Mouse (Mus musculus) layer of hippocampus, adult 9-11 months (tissue): Measurements from ENCODE around the gene Numa1.
"Not testable (repeated sequence)": the region's sequence is repeated elsewhere in the genome, so short reads cannot be mapped to it uniquely, and the experiment has no call there.

Experiments
- DNase-seq: peaks from one replicate; pipeline ENCODE4 v3.0.0; 2022

The Numa1 gene

DNA sequence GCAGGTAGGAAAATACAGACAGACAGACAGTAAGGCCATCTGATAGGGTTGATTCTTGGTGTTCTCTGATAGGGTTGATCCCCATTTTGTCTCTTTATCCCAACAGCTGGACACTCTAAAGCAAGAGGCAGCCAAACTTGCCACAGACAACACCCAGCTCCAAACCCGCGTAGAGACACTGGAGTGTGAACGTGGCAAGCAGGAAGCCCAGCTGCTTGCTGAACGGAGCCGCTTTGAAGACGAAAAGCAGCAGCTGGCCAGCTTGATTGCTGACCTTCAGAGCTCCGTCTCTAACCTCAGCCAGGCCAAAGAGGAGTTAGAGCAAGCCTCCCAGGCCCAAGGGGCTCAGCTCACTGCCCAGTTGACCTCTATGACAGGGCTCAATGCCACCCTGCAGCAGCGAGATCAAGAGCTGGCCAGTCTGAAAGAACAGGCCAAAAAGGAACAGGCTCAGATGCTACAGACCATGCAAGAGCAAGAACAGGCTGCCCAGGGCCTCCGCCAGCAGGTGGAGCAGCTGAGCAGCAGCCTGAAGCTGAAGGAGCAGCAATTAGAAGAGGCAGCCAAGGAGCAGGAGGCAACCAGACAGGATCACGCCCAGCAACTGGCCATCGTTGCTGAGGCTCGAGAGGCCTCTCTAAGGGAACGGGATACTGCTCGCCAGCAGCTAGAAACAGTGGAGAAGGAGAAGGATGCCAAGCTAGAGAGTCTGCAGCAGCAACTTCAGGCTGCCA is 64.5 kb downstream of the Numa1 start:
- DNase-seq, result peak; percentile 82

DNA sequence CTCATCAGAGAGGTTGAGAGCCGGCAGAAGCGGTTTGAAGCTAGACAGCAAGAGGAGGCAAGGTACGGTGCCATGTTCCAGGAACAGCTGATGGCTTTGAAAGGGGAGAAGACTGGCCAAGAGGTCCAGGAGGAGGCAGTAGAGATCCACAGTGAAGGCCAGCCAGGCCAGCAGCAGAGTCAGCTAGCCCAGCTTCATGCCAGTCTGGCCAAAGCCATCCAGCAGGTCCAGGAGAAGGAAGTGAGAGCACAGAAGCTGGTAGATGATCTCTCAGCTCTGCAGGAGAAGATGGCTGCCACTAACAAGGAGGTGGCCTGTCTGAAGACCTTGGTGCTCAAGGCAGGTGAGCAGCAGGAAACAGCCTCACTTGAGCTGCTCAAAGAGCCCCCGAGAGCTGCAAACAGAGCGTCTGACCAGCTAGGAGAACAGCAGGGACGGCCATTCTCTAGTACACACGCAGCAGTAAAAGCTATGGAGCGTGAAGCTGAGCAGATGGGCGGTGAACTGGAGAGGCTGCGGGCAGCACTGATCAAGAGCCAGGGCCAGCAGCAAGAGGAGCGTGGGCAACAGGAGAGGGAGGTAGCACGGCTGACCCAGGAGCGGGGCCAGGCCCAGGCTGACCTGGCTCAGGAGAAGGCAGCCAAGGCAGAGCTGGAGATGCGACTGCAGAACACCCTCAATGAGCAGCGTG is 65.7 kb downstream of the Numa1 start:
- DNase-seq, result no peak

GRCm38 (mm10) chr7:102000296-102000695 is 66.4 kb downstream of the Numa1 start:
- no peak for DNase-seq

GRCm38 (mm10) chr7:102000921-102001630 is 67.2 kb downstream of the Numa1 start:
- peak; percentile 53 for DNase-seq

- DNase-seq, result no peak
These were observed 72.6 kb downstream of the Numa1 start for GRCm38 (mm10) chr7:102006520-102006919.

- DNase-seq, result no peak
These were observed 77.9 kb downstream of the Numa1 start for GRCm38 (mm10) chr7:102011855-102012254.

GRCm38 (mm10) chr7:102013416-102013815 is 79.5 kb downstream of the Numa1 start:
- DNase-seq, result no peak

GRCm38 (mm10) chr7:102014995-102015394 is 81.1 kb downstream of the Numa1 start:
- no peak for DNase-seq

DNA sequence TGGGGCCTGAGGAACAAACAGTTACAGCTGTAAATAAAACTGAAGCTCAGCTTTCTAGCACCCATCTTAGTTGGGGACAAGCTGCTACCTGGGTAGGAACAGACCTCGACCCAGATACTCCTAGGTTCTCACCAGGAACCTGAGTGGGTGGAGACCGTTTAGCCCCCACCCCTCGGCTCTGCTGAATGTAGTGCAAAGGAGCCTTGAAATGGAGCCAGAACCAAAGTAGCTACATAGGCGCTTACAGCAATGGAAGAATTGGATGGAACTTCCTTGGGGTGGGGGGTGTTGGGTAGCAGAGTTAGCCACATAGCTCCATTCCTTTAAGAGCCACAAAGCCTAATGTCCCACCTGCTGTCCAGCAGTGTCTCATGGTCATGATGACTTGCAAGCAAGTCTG is 83.0 kb downstream of the Numa1 start:
- no peak for DNase-seq

DNA sequence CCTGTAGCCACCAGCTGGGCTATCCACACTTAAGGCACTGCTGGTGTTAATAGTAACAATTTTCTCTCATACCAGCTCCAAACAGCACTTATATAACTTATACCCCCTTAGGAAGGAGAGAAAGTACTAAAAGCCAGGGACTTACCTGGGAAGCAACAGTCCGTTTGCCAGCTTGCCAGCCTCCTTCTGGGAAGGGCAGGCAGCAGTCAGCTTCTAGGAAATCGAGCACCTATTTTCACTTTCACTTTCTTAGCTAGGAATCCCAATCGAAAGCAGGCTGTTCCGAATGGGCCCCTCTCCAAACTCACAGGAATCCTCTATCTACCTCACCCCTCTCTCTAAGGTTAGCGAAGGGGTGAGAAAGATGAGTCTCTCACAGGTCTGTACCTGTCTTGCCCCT is 83.5 kb downstream of the Numa1 start:
- DNase-seq, result no peak

- DNase-seq, result no peak
These were observed 84.1 kb downstream of the Numa1 start for GRCm38 (mm10) chr7:102018034-102018433.

GRCm38 (mm10) chr7:102018590-102018989 is 84.7 kb downstream of the Numa1 start, which contains the start of gene Il18bp:
TSS of gene Il18bp (minus strand) at chr7:102018690.
- DNase-seq, result no peak

GRCm38 (mm10) chr7:102019362-102019761 is 85.5 kb downstream of the Numa1 start:
- no peak for DNase-seq

- DNase-seq, result not testable (repeated sequence)
These were observed 87.0 kb downstream of the Numa1 start for GRCm38 (mm10) chr7:102020934-102021333.

- no peak for DNase-seq
These were observed 89.9 kb downstream of the Numa1 start for GRCm38 (mm10) chr7:102023821-102024220.

GRCm38 (mm10) chr7:102025187-102026119 is 91.5 kb downstream of the Numa1 start:
- DNase-seq, result no peak

GRCm38 (mm10) chr7:102034904-102035303 is 101.0 kb downstream of the Numa1 start:
- no peak for DNase-seq

DNA sequence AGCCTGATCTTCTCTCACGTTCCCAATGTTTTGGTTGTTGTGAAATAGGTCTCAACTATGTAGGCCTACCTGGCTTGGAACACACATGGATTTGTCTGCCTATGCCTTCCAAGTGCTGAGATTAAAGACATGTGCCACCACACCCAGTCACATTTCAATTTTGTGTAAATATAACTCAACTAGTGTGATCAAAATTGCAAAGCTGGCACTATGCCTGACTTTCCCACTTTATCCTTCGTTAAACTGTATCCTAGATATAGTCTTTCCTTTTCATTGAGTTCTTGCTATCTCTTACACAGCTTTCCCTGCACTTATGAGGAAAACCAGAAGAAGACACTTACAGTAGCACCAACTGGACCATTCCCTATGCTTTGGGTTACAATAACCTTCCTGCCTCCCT is 101.6 kb downstream of the Numa1 start:
- no peak for DNase-seq

- DNase-seq, result no peak
These were observed 103.4 kb downstream of the Numa1 start for GRCm38 (mm10) chr7:102037318-102037717.

DNA sequence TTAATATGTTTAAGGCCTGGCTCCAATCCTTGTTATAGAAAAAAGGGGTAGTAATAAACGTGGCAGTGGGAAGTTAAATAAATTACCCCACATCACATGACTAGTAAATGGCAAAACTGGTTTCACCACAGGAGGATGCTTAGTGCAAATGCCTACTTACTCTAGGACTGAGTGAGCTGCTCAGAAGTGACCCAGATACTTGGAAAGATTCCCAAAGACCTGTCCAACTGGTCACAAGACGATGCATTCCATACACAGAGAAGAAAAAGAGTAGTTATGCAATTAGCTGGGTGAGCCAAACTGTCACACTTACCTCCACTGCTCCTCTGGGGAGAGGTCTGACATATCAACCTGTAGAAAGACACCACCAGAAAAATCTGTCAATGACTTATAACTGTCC is 108.4 kb downstream of the Numa1 start:
- DNase-seq, result no peak

DNA sequence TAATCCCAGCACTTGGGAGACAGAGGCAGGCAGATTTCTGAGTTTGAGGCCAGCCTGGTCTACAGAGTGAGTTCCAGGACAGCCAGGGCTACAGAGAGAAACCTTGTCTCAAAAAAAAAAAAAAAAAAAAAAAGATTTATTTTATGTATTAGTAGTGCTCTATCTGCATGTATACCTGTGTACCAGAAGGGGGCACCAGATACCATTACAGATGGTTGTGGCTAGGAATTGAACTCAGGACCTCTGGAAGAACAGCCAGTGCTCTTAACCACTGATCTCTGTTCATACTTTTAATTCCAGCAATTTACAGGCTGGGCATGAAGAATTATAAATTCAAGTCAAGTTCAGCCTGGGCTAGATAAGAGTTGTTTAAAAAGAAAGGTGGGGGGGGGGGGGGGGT is 114.6 kb downstream of the Numa1 start:
- DNase-seq, result not testable (repeated sequence)

DNA sequence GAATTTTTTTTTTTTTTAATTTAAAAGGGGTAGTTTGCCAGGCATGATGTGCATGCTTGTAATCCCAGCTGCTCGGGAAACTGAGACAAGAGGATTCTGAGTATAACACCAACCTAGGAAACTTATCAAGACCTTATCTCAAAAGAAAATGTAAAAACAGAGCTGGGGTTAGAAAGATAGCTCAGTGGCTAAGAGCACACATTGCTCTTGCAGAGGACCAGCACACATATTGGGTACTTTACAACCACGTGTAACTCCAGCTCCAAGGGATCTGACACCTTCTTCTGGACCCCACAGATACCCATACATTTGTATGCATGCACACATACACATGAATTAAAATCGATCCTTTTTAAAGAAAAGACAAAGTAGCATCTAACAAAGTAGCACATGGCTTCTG is 127.4 kb downstream of the Numa1 start:
- no peak for DNase-seq

- no peak for DNase-seq
These were observed 128.3 kb downstream of the Numa1 start for GRCm38 (mm10) chr7:102062203-102062602.
